Mouse (Mus musculus) intestine, embryonic 14.5 days (tissue): ENCODE results near the gene Adh5. TPM values are rescaled to one million over a fixed set of nuclear protein-coding genes. Genes with fewer than 3 reads are reported as not detected.
A peak's percentile ranks its signal among the peaks of the same experiment; 100 is the strongest.

Experiments
- ATAC-seq: fragments of 200-750 bp; cut with Nextera tagmentation; replicated peaks from 2 replicates; pipeline ENCODE4 v1.8.0; 2017; ENCODE audit warnings: low read depth, moderate number of reproducible peaks, moderate TSS enrichment, moderate library complexity; ENCODE audit not compliant: low FRiP score, low TSS enrichment
- DNase-seq: peaks from one replicate; pipeline ENCODE4 v3.0.0-alpha.2; 2018; ENCODE audit warnings: low spot score
- H3K27ac ChIP-seq: fragments of 300-500 bp; sonication (generic); 2 replicates; pipeline ENCODE4 v1.5.1; 2014; ENCODE audit warnings: low read depth, mild to moderate bottlenecking, control low read depth
- H3K27me3 ChIP-seq: fragments of 300-500 bp; sonication (generic); replicated peaks from 2 replicates; pipeline ENCODE4 v1.6.1; 2014; ENCODE audit warnings: low read length, control low read depth; ENCODE audit not compliant: control insufficient read depth, insufficient read depth
- H3K36me3 ChIP-seq: fragments of 300-500 bp; sonication (generic); 2 replicates; pipeline ENCODE4 v1.6.1; 2014; ENCODE audit warnings: low read length, control low read depth; ENCODE audit not compliant: control insufficient read depth, insufficient read depth
- H3K4me1 ChIP-seq: fragments of 300-500 bp; sonication (generic); replicated peaks from 2 replicates; pipeline ENCODE4 v1.6.1; 2014; ENCODE audit warnings: low read length, control low read depth, mixed read lengths; ENCODE audit not compliant: control insufficient read depth, insufficient read depth
- H3K4me2 ChIP-seq: fragments of 300-500 bp; sonication (generic); 2 replicates; pipeline ENCODE4 v1.6.1; 2014; ENCODE audit warnings: low read length
- H3K4me3 ChIP-seq: fragments of 300-500 bp; sonication (generic); 2 replicates; pipeline ENCODE4 v1.5.1; 2014; ENCODE audit warnings: low read depth, low read length, control low read depth, mixed read lengths
- H3K9ac ChIP-seq: fragments of 300-500 bp; sonication (generic); 2 replicates; pipeline ENCODE4 v1.6.1; 2014; ENCODE audit warnings: mild to moderate bottlenecking, low read length
- H3K9me3 ChIP-seq: fragments of 300-500 bp; sonication (generic); 2 replicates; pipeline ENCODE4 v1.6.1; 2016; ENCODE audit warnings: low read length, control low read depth; ENCODE audit not compliant: control insufficient read depth
- WGBS: fragments of 180-500 bp; shearing (Covaris S2); extraction: QIAGEN DNeasy Blood & Tissue Kit; methylation state at CpG from one replicate; pipeline ENCODE4 v1.1.7; 2014; 5-methylcytosine and 5-hydroxymethylcytosine counted together
- polyA plus RNA-seq: library from polyadenylated mRNA; unstranded; fragments of >200 nt; fragmentation: Nextera tagmentation; extraction: Ambion mirVana; gene quantifications from 2 replicates; pipeline ENCODE4 v1.2.1, GENCODE M21; 2014

The Adh5 gene
- polyA plus RNA-seq, 1 experiment from 2014 or later = 207 TPM

- no peaks in the 10 kb centered on the region for H3K27me3 ChIP-seq
- peaks cover 8% of the 10 kb centered on the region for H3K4me1 ChIP-seq
- no peaks in the 10 kb centered on the region for H3K9me3 ChIP-seq
- H3K4me2 ChIP-seq = peak within 1 kb of the TSS; percentile 73
- peaks cover 7% of the 10 kb centered on the region; the same call in 1 of the 2 replicates for H3K36me3 ChIP-seq
- H3K9ac ChIP-seq = peak within 1 kb of the TSS; percentile 86
- under 1% methylated on average over 58 of the region's 65 CpGs for WGBS
- H3K4me3 ChIP-seq = peak within 1 kb of the TSS; percentile 87
- peak within 1 kb of the TSS; percentile 59 for H3K27ac ChIP-seq
- DNase-seq (peak; percentile 98), ATAC-seq (peak; percentile 99)
Measured at GRCm38 (mm10) chr3:138489327-138490033, 46.6 kb downstream of the Adh5 start, which contains the start of gene Metap1. Gene Metap1 (minus strand): TSS chr3:138489515.

- peaks cover 8% of the 10 kb centered on the region for H3K4me1 ChIP-seq
- 27% methylated on average over 6 of the region's 6 CpGs for WGBS
- H3K4me3 ChIP-seq = peak overlapping the region; percentile 87
- peaks cover 3% of the 10 kb centered on the region; the same call in 1 of the 2 replicates for H3K36me3 ChIP-seq
- H3K27me3 ChIP-seq = no peaks in the 10 kb centered on the region
- no peaks in the 10 kb centered on the region for H3K9me3 ChIP-seq
- H3K4me2 ChIP-seq = peak overlapping the region; percentile 69
- H3K27ac ChIP-seq = no peak overlapping the region
- ATAC-seq (peak; percentile 1; the same call in 1 of the 2 replicates), DNase-seq (no peak)
- peak overlapping the region; percentile 55 for H3K9ac ChIP-seq
Measured at GRCm38 (mm10) chr3:138490034-138490337, 47.1 kb downstream of the Adh5 start.

DNA sequence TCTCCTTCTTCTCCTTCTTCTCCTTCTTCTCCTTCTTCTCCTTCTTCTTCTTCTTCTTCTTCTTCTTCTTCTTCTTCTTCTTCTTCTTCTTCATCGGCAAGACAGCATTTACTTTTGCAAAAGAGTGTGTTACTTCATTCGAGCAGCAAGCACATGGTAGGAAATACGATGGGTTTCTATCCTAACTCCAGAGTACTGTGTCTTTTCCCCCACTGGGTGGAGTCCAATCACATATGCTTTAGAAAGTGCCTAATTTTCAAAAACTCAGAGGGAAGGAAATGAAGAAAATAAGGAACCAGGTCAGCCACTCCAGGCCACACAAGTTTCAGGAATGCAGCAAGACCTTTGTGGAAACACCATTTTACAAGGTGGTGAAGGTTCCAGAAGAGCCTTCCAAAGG, 50.8 kb downstream of the Adh5 start:
- H3K4me2 ChIP-seq = no peak overlapping the region
- ATAC-seq = no peak
- no peak overlapping the region for H3K9ac ChIP-seq
- H3K36me3 ChIP-seq = no peaks in the 10 kb centered on the region
- H3K4me1 ChIP-seq = no peaks in the 10 kb centered on the region
- DNase-seq = no peak
- H3K4me3 ChIP-seq = no peak overlapping the region
- H3K27ac ChIP-seq = no peak overlapping the region
- no peaks in the 10 kb centered on the region for H3K9me3 ChIP-seq
- WGBS = 90% methylated on average over 3 of the region's 3 CpGs
- no peaks in the 10 kb centered on the region for H3K27me3 ChIP-seq

DNA sequence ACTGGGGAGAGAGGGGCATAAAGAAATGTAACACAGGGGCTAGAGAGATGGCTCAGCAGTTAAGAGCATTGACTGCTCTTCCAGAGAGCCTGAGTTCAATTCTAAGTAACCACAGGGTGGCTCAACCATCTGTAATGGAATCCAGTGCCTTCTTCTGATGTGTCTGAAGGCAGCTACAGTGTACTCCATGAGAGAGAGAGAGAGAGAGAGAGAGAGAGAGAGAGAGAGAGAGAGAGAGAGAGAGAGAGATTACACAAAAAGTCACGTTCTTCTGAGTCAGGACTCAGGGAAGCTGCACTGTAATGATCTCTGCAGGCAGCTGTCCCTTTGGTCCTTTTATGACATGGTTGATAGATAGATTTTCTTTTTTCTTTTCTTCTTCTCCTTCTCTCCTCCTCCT, 51.7 kb downstream of the Adh5 start:
- H3K27ac ChIP-seq = no peak overlapping the region
- ATAC-seq (no peak), DNase-seq (no peak)
- H3K9me3 ChIP-seq = no peaks in the 10 kb centered on the region
- H3K4me2 ChIP-seq = no peak overlapping the region
- H3K9ac ChIP-seq = no peak overlapping the region
- H3K4me3 ChIP-seq = no peak overlapping the region
- 38% methylated on average over 1 of the region's 1 CpGs for WGBS
- no peaks in the 10 kb centered on the region for H3K36me3 ChIP-seq
- no peaks in the 10 kb centered on the region for H3K27me3 ChIP-seq
- H3K4me1 ChIP-seq = no peaks in the 10 kb centered on the region

DNA sequence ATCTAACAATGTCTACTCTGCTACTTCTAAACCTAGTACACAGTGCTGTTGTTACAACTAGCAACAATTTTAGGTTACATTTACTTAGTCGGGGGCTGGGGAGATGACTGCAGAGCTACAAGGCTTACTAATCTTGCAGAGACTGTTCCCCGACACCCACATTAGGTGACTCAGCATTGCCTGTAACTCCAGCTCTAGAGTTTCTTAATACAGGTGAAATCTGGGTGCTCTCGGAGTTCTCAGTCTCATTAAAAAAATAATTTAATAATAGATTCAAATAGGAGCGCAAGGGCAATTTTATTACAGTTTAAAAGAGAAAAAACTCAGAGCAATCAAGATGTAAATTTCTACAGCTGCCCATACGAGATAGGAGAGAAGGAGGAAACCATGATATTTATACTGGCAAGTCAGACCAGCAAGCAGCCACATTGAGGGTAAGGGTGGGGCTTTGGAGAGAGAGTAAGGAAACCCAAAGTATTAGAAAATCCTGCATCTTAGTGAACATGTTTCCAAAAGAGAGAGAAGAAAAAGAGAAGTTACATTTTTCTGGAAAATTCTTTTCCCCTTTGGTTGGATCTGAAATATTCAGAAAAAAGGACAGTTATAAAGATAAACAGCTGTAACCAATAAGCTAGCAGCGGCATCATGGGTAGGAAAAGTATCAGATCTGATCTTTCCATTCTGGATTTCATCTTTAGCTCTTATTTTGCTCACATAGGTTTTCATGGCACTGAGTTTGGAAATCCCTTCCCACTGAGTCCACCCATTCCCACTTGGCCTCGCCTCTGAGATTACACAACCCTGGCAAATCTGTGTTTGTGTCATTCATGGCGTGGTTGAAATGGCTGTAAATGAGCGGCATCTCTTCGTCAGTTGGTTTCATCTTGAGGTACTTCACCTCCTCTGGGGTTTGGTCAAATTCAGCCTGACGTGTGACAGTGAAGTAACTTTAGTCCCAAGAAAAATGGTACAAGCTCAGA, 52.6 kb downstream of the Adh5 start:
- no peaks in the 10 kb centered on the region for H3K4me1 ChIP-seq
- ATAC-seq = no peak
- 81% methylated on average over 11 of the region's 11 CpGs for WGBS
- H3K9ac ChIP-seq = no peak overlapping the region
- no peaks in the 10 kb centered on the region for H3K9me3 ChIP-seq
- no peak overlapping the region for H3K4me3 ChIP-seq
- no peaks in the 10 kb centered on the region for H3K27me3 ChIP-seq
- no peaks in the 10 kb centered on the region for H3K36me3 ChIP-seq
- no peak overlapping the region for H3K4me2 ChIP-seq
- DNase-seq = no peak
- no peak overlapping the region for H3K27ac ChIP-seq

DNA sequence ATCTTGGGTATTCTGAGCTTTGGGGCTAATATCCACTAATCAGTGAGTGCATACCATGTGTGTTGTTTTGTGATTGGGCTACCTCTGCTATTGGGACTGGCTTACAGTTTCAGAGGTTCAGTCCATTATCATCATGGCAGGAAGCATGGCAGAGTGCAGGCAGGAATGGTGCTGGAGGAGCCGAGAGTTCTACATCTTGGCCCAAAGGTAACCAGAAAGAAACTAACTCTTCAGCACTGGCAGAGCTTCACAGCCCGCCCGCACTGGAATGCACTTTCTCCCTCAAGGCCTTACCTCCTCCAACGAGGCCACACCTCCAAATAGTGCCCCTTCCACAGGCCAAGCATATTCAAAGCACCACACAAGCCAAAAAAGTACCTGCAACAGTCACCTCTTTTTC, 55.8 kb downstream of the Adh5 start:
- H3K27me3 ChIP-seq = no peaks in the 10 kb centered on the region
- no peak for ATAC-seq

GRCm38 (mm10) chr3:138499854-138500740, 57.2 kb downstream of the Adh5 start:
- no peaks in the 10 kb centered on the region for H3K36me3 ChIP-seq
- no peak for DNase-seq
- no peak for ATAC-seq
- H3K27ac ChIP-seq = no peak overlapping the region
- H3K9me3 ChIP-seq = no peaks in the 10 kb centered on the region
- no peak overlapping the region for H3K4me3 ChIP-seq
- H3K27me3 ChIP-seq = no peaks in the 10 kb centered on the region
- H3K9ac ChIP-seq = no peak overlapping the region
- H3K4me2 ChIP-seq = no peak overlapping the region
- WGBS = 74% methylated on average over 15 of the region's 15 CpGs
- H3K4me1 ChIP-seq = no peaks in the 10 kb centered on the region

More for the DNA sequence above, 55.8 kb downstream of the Adh5 start:
- H3K4me3 ChIP-seq = no peak overlapping the region
- WGBS = 55% methylated on average over 4 of the region's 4 CpGs
- H3K36me3 ChIP-seq = no peaks in the 10 kb centered on the region
- DNase-seq = no peak
- no peak overlapping the region for H3K27ac ChIP-seq
- no peaks in the 10 kb centered on the region for H3K4me1 ChIP-seq
- H3K4me2 ChIP-seq = no peak overlapping the region
- no peak overlapping the region for H3K9ac ChIP-seq
- H3K9me3 ChIP-seq = no peaks in the 10 kb centered on the region

DNA sequence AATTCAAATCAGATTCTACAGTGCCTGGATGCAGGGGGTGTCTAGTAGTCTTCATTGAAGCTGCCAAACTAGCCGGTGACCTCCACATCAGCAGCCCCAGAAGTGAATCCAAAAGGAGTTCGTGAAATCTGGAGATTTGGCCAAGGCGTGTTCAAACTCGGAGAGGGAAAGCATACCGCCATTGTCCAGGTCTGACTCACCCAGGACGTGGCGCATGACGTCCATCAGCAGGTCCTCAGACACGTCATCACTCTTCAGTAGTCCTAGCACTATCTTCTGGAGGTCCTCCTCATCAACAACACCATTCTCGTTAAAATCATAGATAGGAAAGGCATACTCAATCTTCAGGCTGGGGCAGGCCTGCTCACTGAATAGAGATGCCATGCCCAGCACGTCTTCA, 60.9 kb downstream of the Adh5 start:
- ATAC-seq (no peak), DNase-seq (no peak)
- no peak overlapping the region for H3K9ac ChIP-seq
- no peaks in the 10 kb centered on the region for H3K36me3 ChIP-seq
- no peaks in the 10 kb centered on the region for H3K9me3 ChIP-seq
- H3K4me1 ChIP-seq = no peaks in the 10 kb centered on the region
- no peaks in the 10 kb centered on the region for H3K27me3 ChIP-seq
- H3K27ac ChIP-seq = no peak overlapping the region
- no peak overlapping the region for H3K4me2 ChIP-seq
- no peak overlapping the region for H3K4me3 ChIP-seq
- 86% methylated on average over 11 of the region's 11 CpGs for WGBS
